Mouse (Mus musculus): ENCODE data around the gene Mgp. TPM values are rescaled to one million over a fixed set of nuclear protein-coding genes. Genes with fewer than 3 reads are reported as not detected.

The Mgp gene
- total RNA-seq, 2 experiments from 2014 or later = 72.6 to 84.1 TPM

DNA sequence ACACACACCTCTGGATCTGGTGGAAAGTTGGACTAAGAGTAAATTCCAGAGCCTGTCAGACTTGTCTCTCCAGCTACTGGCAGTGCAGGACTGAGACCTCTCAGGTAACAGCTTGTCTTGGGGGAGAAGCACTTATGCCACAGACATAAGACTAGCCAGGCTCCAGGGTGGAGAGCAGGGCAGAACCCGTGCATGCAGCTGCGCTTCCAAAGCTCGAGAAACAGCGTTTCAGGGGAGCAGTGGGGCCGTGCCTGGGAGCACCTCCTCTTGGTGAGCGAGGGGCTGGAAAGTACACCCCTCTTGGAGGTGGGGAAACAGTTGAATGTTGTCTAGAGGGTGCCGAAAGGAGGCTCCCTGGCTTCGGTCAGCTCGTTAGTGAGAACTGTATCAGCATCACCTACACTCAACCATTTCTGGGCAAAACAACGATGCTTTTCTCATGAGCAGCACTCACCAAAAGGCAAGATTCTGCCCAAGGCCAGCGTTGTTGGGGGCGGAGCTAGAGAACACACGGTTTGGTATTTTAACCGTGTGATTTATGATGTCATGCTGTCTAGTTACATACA is 19.5 kb downstream of the Mgp start:
- intact Hi-C loops (cut with DNase I) = no loop called here
- no peak for DNase-seq

DNA sequence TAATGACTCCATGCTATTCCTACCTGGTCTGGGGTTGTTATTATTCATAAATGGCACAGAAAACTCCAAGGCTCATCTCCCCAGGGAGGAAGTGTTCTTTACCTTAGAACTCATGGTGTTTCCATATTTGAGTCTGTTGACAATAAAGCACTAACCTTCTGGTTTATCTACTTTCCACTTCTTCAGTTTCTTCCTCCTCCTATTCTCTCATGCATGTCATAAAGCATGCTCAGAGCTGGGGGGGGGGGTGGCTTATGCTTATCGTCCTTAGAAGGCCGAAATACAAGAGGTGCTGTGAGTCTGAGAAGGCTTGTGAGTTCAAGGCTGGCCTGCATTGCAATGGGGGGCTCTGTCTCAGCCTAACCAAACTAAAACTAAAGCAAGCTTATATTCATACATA is 20.4 kb downstream of the Mgp start:
- intact Hi-C loops (cut with DNase I) = no loop called here
- DNase-seq = no peak

DNA sequence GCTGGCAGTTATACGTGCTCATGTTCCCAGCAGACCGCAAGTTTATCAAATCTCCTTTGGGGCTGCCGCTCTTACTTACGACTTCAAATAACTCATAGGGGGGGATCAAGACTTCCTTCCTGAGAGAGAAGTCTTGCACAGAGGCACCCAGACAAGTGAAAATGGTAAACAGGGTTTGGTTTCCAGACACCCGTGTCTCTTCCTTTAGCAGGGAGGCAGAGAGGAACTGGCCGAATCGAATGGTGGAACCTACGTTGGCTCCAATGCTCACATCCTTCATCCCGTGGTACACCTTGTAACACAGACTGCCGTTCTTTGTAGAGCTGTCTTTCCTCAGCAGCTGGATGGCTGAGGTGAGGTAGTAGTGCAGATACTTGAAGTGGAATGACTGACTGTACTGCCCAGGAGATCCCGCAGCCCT is 21.3 kb downstream of the Mgp start:
- no peak for DNase-seq
- intact Hi-C loops (cut with DNase I) = no loop called here

DNA sequence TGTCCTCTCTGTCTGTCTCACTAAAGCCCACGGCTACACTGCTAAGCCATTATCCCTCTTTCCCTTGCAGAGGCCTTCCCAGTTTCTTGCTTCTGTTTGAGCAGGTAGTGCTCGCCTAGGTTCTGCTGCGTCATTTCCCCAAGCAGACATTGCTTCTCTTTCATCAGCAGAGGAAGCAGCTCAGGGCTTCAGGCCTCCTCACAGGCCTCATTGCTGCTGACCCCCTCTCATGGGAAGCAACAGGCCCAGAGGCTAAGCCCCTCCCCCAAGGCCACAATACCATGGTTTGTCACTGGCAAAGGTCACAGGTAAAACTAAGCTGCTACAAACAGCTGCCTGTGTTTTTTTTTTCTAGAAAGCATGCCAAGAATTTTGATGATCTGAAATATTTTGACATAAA is 22.9 kb downstream of the Mgp start:
- intact Hi-C loops (cut with DNase I) = no loop called here
- DNase-seq = no peak

DNA sequence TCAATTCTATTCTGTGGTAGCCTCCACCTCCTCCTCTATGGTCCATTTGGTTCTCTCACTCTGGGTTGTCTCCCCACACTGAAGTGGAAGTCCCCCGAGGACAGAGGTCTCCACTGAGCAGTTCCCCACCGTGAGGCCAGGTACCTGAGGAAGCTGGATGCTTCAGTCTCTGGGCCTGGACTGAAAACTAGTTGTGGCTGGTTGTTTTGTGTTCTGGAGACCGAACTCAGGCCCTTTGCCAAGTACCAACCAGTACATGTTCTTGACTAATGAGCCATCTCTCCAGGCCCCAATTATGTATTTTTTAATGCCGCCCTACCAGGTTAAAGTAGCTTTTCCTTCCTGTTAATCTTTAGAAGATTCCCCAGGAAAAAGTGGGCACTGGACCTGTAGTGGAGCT is 23.3 kb downstream of the Mgp start:
- no peak for DNase-seq
- intact Hi-C loops (cut with DNase I) = no loop called here

DNA sequence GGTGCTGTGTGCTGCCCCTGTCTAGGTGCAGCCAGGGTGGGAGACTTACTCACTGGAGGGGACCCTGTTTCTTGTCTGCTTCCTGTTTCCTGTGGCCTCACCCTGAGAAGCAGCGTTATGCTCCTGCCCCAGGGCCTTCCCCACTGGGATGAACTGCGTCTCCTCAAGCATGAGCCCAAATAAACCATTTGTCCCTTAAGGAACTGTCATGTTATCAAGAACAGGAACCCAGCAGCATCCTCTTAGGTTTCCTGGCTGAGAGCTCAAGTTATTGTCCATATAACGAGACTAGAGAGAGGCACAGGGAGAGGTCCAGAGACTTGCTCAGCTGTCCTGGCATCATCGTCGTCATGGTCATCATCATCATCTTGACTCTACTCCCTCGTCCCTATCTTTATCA is 25.4 kb downstream of the Mgp start:
- DNase-seq = no peak
- intact Hi-C loops (cut with DNase I) = no loop called here

DNA sequence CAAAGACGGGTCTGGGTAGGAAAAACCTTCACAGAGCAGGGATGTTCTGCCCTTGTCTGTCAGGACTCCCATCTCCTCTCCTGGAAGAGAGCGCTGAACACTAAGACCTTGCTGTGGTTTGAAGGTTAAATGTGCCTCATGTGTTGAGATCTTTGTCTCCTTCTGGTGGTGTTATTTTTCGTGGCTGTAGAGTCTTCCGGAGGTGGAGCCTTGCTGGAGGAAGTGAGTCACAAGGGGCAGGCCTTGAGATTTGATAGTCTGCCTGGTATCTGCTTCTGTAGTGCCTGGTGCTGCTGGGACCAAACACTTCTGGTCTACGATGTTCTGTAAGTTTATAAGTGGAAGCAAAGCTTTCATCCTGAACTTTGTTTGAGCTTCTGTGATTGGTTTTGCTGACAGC is 26.7 kb downstream of the Mgp start:
- intact Hi-C loops (cut with DNase I) = no loop called here
- DNase-seq = no peak

DNA sequence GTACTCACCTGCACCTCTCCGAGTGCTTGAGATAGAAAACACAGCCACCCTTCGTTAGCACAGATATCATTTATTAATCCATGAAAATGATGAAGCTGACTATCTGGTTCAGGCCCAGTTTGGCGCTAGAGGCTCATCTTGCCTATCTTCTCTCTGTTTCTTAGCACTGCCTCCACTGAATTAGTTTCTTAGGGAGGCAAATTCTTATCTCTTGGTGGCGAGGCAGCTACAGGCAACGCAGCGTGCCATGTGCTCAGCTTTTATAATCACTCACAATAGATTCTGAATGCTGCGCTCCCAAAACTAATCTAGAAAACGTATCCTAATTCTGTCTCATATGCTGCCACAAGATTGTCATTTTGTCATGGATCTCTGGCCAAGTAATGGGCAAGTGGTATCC is 27.2 kb downstream of the Mgp start:
- DNase-seq = no peak
- intact Hi-C loops (cut with DNase I) = no loop called here

DNA sequence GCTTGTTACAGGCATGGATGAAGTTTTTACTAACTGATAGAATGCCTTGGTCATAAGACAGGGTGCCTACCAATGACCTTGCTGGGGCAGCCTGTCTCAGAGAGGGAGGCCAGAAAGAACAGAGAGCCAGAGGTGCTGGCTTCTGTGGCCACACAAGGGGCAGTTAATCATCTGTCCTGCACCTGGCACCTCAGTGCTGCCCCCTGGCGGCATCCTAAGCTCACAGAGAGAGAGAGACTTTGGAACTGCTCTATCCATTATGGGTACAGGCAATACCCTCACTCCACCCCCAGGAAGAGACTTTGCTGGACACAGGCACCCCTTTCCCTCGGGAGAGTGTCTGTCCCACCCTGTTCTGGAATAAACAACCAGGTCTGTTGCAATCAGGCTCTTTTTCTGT is 27.8 kb downstream of the Mgp start:
- intact Hi-C loops (cut with DNase I) = no loop called here
- peak; percentile 16 to 34 for DNase-seq

DNA sequence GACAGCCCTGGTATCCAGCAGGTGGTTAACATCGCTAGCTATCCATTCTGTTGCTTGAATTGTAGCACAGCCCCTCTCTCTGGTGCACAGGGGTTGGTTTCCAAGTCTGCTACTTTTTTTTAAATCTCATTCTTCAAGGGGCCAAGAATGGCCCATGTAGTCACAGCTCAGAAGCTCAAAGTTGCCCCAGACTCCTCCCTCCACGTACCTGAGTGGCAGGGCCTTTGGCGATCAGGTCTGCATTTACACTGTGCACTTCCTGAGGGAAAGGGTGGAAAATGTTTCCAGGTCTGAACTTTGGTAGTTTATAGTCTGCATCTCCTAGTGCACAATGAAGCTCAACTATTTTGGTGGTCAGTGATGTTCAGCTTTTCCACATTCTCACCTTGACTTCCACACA is 28.4 kb downstream of the Mgp start:
- intact Hi-C loops (cut with DNase I) = no loop called here
- no peak for DNase-seq

DNA sequence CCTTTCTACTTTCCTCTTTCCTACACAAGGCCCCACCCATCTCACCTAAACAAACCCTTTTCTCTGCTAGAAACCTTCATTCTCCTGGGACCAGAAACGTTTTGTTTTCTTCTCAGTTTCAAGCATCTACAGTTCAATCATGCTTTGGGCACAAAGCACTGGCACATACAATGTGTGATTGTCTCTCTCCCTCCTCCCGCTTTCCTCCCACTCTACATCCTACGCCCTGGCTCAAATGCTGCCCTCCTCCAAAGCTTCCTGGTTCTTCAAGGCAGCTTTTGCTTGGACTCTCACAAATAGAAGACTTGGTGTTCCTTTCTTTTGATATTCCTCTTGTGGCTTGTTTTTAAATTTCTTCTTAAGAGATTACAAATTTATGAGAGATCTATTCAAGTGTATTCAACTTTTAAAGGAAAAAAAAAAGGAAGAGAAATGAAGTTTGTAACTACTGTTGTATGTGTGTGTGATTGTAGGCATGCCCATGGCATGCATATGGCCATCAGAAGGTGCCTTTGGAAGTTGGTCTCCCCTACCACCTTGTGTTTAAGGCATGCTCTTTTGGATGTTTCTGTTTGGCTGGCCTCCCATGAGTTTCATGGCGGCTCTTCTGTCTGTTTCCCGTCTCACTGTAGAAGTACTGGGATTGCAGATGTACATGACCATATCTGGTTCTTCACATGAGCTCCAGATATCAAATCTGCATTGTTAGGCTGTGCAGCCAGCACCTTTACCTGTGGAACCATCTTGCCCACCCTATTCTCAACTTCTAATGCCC is 29.7 kb downstream of the Mgp start:
- no peak for DNase-seq
- intact Hi-C loops (cut with DNase I) = no loop called here

DNA sequence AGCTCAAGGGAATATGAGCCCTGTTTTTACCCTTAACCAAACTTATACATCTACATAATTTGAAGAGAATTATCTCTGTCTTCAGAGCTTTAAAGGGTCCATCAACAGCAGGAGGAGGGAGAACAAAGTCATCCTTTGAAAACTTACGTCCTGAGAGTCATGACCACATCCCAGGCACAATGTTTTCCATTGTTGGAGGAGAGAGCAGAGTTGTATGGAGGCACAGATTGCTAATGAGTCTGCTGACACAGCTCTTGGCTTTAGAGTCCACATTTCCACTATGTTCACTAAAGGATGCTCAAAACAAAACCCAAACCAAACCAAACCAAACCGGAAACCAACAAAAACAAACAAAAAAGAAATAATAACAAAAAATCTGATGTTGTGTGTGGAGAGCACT is 30.7 kb downstream of the Mgp start:
- DNase-seq = no peak

DNA sequence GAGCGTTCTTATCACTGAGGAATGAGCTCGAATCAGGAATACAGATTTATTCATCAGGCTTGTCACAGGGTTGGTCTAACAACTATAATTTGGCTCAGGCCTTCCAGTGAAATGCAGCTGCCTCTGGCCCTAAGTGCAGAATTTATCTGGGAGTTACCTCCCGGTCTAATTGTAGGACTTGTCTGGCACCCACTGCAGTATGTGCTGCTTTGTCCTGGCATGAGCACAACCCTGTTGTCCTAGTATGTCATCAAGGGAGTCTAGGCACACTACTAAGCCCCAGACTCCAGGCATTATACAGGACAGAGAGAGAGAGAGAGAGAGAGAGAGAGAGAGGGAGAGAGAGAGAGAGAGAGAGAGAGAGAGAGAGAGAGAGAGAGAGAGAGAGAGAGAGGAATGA is 38.3 kb downstream of the Mgp start:
- intact Hi-C loops (cut with DNase I) = loop anchor here (5.0 kb wide), 1 partner anchor 730 kb away; no protein-coding TSS in a partner anchor

More for the DNA sequence above, 30.7 kb downstream of the Mgp start:
- intact Hi-C loops (cut with DNase I) = no loop called here

DNA sequence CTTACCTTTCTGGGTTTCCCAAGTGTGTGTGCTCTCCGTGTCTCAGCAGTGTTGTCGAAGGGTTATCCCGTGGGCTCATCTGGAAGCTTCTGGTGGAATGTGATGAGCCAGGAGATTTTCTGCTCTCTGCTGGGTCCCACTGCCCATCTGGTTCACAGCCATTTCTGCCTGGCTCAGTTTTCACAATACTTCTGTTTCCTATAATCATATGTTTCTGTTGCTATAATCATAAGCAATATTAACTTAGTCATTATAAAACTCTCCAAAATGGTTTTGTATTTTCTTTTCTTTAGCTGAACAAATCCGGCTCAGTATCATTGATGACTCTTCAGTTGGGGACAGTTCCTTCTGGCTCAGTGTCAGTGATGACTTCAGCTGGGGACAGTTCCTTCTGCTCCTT is 40.3 kb downstream of the Mgp start, which contains the start of gene Smco3:
Gene Smco3 (minus strand): TSS at position 101 of the 400 bp plus-strand sequence.
- intact Hi-C loops (cut with DNase I) = loop anchor here (5.0 kb wide), 1 partner anchor 732 kb away; no protein-coding TSS in a partner anchor
- no peak for DNase-seq

More for the DNA sequence above, 38.3 kb downstream of the Mgp start:
- DNase-seq = no peak

DNA sequence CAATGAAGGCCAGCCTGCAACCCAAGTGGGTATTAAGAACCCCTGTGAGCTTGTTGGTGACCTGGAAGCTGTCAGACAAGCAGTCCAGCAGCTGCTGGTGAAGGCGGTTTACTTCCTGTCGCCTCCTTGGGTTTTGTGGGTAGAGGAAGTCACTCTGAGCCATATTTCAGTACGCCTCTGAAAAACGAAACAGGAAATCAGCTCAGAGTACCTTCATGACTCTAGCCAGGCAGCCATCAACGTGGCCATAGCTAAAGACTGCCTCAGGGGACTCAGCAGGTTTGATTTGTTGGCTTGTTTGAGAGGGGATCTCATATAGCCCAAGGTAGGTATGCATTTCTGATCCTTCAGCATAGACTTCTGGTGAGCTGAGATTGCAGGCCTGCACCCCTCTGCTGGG is 43.9 kb downstream of the Mgp start:
- intact Hi-C loops (cut with DNase I) = no loop called here
- no peak for DNase-seq

DNA sequence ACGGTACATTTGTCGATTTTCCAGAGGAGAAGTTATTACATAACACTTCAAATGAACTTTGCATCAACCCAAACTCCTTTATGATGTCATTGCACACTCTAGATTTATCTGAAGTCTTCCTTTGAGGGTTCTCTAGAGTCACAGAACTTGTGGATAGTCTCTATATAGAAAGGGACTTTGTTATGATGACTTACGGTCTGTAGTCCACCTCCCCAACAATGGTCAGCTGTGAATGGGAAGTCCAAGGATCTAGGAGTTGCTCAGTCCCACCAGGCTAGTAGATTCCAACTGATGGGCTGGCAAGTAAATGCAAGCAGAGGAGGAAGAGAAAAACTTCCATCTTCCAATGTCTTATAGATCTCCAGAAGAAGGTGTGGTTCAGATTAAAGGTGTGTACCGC is 46.9 kb downstream of the Mgp start:
- intact Hi-C loops (cut with DNase I) = no loop called here
- DNase-seq = no peak

DNA sequence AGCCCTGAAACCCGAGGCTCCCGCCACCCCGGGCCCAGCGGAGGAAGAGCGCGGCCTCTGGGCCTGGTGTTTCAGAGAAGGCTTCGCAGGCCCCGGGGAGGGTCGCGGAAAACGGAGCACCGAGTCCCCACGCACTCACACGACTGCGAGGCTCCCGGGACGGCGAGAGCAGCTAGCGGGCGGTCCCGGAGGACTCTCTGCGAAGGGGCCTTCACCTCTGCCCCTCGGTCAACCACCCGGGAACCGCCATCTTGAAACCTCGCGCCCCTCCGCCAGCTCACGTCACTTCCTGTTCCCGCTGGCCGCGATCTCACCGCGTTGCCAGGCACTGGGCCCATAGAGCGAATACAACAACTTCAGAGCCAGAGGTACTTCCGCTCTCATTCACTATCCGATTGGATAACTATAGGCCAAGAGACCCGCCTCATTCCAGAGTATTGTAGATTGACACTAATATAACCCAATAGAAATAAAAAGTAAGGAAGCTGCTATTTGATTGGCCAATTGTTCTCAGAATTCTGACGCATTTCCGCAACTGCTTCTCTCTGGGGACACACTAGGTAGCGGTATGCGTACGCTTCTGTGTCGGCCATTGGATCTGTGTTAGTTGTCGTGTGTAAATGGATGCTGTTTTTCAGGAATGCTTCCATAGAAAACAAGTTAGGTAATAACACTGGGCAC is 47.6 kb downstream of the Mgp start, which contains the start of gene Wbp11:
Gene Wbp11 (minus strand): TSS at position 353 of the 681 bp plus-strand sequence.
- peak; percentile 94 for DNase-seq
- intact Hi-C loops (cut with DNase I) = loop anchor here (2.0 kb wide), 1 partner anchor 19 kb away; the partner anchor contains the start of gene H2afj

DNA sequence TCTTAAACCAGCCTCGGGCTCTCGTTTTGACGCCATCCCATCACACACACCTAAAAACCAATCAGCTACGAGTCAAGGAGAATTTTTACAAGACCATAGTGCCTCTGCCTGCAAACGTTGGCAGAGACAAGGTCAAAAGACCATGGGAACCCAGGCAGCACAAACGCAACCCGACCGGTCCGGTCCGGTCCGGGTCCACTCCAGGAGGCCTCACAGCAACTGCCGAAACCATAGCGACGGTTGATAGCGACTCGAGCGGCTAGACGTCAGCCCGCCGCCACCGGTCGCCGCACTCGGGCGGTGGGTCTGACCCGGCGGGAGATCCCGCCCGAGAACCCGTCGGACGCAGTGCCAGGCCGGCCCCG is 48.1 kb downstream of the Mgp start, which contains the start of gene BC049715:
Gene BC049715 (plus strand): TSS at position 111 of the 365 bp plus-strand sequence.
- DNase-seq = no peak
- intact Hi-C loops (cut with DNase I) = loop anchor here (2.0 kb wide), 1 partner anchor 19 kb away; the partner anchor contains the start of gene H2afj

DNA sequence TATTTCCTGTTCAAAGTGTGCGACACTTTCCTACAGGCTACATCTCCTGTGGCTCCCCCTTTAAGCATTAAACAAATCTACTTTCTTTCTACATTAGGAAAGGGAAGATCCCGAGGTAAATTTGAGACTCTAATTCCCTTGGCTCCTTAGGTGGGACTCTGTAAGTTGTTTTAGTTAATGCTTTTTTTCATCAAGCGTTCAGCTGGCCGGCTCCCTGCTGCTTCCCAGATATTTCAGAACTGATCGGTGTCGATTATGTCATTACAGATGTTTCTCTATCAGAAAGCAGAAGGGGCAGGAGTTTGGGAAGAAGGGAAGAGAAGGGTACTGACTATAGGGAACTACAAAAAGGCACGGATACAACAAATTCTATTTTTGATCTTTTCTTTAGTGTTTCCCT is 48.5 kb downstream of the Mgp start:
- no peak for DNase-seq
- intact Hi-C loops (cut with DNase I) = loop anchor here (2.0 kb wide), 1 partner anchor 18 kb away; the partner anchor contains the start of gene H2afj

DNA sequence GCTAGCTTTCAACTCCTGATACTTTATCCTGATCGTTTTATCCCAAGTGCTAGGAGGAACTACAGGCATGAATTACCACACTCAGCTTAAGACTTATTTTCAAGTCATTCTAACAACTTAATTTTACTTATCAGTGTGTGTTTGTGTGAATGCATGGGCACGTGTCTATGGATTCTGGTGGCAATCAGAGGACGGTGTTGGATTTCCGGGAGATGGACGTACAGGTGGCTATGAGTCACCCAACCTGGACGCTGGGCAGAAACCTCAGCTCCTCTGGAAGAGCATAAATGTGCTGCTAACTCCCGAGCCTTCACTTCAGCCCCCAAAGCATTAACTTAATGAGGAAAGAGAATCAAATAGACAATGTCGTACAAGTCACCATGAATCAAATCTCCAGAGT is 50.6 kb downstream of the Mgp start:
- intact Hi-C loops (cut with DNase I) = no loop called here

More for the DNA sequence above, 50.6 kb downstream of the Mgp start:
- no peak for DNase-seq

Data from gastrocnemius, postnatal 36 days (tissue).